Mouse (Mus musculus): ENCODE results near the gene Ctnnal1.

The Ctnnal1 gene

DNA sequence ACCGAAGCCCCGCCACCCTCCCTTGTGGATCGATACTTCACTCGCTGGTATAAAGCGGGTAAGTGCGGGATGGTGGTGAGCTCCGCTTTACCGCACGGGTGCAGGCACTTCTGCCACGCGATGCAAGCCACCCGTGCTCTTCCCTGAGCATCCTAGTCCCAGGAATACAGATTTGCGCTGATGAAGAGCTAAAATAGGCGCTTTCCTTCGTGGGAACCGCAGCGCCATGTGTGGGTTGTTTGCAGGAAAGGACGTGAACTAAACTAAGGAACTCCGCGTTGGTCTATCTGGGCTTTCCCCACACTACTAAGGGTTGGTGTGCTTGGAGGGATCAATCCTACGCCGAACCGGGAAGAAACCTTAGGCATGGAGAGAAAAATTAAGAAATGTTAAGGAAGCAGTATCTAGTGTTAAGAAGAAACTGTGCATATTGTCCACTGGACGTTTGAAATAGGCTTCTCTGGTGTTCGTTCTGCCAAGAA lies 62.3 kb downstream of the Ctnnal1 start:
- in situ Hi-C loops (cut with MboI, MseI) = no loop called here

DNA sequence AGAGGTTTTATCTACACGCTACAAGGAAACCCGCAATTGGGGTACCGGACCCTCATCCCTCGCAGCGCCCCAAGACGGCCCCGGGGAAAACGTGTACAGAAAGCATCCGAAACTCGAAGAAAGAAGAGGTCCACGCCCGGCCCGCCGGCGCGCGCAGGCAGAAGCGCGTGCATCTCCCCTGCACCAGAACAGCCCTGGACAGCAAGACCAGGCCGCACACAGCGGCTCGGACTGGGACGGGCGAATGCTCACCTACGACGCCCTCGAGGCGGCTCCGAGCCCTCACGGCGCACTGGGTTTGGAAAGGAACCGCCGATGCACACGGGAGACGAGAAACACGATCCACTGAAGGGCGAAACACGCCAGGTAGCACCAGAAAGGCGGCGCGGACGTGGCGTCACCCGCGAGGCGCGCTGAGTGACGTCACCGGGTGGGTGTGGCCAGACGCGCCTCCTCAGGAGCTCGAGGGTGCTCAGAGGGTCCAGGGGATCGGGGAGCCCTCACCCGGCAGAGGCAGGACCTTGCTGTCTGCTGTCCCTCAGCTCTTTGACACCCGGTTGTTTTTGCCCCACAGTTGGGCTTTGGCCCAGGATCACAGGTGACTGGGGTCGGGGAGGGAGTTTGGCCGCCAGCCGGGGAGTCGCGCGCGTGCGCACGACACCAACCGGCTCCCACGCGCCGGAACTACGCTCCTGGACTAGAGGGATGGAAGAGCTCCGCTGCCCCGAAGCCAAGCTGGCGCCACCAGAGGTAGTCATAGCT lies 62.9 kb downstream of the Ctnnal1 start, which contains the start of the genes Elp1 and Fam206a:
TSS of gene Elp1 (minus strand) at position 425 of the 762 bp plus-strand sequence.
TSS of gene Fam206a (plus strand) at position 439 of the 762 bp plus-strand sequence.
- in situ Hi-C loops (cut with MboI, MseI) = no loop called here

DNA sequence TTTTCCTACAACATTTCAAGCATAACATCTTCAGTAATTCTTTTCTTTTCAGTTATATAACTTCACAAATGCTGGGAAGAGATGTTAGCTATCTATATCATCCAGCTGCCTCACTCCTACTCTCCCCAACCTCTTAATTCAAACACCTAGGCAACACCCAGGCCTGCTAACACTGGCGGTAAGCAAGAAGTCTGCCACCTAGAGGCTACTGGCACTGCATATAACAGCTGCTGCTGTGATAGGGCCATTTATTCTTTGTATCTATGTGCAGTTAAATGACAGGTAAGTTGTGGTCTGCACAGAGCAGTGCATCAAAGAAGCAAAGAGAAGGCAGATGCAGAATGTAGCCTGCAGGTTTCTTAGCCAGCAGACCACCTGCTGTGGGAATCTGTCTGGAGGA lies 73.6 kb downstream of the Ctnnal1 start:
- in situ Hi-C loops (cut with MboI, MseI) = no loop called here

DNA sequence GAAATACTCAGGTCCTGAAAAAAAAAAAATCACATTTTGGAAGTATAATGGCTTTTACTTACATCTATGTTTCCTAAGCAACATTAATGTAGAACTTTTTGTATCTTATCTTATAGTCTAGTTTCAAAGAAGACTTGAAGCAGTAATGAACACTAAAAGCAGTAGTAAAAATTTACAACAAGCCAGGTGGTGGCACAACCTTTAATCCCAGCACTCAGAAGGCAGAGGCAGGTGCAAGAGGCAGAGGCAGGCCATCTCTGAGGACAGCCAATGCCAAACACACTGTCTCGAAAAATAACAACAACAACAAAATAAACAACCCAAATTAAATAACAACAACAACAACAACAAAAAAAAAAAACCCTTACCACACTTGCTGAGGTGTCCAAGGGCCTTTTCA lies 93.9 kb downstream of the Ctnnal1 start:
- in situ Hi-C loops (cut with MboI, MseI) = no loop called here

DNA sequence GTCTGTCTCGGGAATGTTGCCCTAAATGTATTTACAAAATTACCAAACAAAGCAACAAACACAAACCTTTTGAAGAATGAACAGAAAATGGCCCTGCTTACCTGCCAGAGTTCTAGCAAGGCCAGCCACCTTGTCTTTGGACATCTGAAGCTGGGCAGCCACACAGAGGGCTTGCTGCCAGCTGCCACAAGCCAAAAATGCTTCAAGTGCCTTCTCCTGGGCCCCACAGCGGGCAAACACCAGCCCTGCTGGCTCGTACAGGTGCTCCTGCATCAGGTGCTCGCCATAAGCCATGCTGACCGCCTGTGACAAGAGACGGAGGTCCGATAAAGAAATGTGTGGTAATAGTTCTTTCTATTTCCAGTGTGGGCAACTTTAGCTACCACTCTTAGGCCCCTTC lies 96.1 kb downstream of the Ctnnal1 start:
- in situ Hi-C loops (cut with MboI, MseI) = no loop called here

DNA sequence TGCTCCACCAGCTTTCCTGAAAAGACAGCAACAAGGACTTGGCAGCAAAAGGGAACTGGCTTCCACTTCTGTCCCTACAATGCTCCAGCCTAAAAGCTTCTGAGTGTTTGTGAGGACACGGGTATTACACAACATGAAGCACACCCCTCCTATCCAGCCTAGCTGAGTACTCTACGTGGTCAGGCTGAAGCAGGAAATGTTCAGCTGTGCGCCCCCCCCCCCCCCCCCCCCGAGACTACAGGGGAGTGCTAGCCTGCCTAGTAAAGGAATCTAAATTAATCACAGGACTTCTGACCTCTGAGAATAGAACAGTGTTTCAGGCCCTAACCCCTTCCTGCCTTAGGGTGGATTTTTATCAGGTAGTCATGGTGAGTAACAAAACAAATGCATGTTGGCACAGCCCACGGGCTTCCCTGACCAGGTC lies 97.1 kb downstream of the Ctnnal1 start:
- in situ Hi-C loops (cut with MboI, MseI) = no loop called here
